Mouse (Mus musculus) embryo, embryonic 9.5 days (tissue): ENCODE results near the gene Birc2.
"Not testable (repeated sequence)": the region's sequence is repeated elsewhere in the genome, so short reads cannot be mapped to it uniquely, and the experiment has no call there.

Experiments
- DNase-seq: peaks from one replicate; pipeline ENCODE4 v3.0.0-alpha.2; 2017; ENCODE audit errors: extremely low spot score

Birc2 gene

DNA sequence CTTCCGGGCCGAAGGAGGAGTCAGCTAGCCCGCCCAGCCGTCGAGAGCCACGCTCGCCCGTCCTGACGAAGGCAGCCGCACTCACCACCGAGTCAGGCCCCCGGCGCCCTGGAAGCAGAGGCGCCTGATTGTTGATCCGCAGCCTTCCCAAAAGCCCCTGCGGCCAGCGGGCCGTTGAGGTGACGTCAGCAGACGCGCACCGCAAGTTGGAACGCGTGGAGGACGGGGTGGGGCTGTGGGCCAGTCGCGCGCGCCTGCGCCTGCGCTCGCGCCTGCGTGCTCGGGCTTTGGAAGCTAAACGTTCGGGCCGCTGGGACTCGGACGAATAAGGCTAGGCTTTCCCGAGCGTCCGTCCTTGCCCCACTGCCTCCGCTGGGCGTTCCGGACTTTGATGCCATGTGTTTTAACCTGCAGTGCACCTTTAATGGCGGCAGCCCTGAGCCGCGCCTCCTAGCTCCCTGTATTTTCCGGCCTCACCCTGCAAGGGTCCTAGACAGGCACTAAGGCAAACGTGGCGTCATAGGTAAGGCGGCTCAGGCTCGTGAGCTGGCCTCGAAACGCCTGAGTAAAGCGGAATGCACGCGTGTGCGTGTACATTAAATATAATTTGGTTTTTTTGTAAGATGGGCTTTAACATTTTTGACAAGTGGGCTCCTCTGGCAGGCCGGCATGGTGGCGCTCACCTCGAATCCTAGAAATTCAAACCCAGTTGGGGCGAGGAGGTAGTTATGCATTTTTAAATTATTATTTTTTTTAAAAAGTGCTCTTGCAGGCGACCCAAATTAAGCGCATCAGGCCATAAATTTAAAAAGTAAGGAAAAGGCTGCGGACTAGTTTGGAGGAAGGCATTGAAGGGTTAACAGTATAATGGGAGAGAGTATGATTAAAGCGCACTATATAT, at the start of gene Birc2:
Gene Birc2 (minus strand): TSS at position 160 of the 901 bp plus-strand sequence.
- DNase-seq = peak; percentile 96

DNA sequence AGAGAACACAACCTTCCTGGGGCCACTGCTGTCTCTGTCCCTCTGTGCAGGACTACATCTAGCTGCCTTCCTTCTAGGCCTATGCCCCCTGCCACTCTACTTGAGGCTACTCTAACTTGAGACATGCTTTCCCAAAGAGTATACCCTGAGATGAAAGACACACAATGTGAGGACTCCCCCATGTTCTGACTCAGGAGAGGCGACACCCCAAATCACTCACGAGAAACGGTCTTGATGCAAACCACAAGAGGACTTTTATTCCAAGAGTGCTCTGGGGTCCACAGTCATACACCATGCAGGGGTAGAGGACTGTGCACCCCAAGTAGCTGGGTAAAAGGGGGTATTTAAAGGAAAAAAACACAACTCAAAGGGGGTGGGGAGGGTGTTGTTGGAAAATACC, 47.5 kb upstream of the Birc2 start:
- no peak for DNase-seq

DNA sequence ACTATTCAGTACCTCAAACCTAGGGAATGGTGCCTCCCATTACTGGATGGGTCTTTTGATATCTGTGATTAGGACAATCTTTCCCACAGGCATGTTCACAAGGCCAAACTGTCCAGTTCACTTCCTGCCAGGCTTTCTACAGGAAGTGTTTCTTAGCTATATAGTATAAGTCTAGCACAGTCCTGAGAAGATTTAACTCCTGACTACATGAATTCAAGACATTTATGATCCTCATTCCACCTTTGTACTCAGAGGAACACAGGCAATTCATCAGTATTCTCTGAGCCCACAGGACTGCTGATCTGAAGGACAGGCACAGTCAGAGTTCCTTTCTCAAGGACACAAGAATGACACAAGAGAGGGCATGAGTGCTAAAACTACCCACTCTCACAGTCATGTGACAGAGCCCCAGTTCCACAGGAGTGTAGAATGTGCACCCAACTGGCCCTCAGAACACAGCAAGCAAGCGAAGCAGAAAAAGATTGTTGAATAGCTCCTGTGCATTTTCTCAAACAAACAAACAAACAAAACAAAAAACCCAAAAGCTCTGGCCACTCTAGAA, 45.5 kb upstream of the Birc2 start:
- DNase-seq = no peak

DNA sequence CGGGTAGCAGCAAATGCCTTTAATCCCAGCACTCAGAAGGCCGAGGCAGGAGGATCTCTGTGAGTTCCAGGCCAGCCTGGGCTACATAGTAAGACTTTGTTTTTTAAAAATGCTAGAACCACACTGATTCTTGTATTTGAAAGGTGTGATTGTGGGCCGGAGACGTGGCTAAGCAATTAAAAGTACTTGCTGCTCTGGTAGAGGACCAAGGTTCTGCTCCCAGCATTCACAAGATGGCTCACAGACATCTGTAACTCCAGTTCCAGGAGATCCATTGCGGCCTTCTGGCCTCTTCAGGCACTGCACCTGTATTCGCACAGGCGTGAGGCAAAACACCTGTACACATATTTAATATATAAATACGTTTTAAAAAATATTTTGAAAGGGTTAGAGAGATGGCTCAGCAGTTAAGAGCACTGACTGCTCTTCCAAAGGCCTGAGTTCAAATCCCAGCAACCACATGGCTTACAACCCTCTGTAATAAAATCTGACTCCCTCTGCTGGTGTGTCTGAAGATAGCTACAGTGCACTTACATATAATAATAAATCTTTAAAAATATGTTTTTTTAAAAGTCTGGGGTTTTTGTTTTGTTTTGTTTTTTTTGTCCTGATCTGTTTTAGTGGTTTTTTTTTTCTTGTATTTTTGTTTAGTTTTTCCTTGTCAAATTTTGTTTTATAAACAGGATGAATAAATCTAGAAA, 36.8 kb upstream of the Birc2 start:
- DNase-seq = no peak

DNA sequence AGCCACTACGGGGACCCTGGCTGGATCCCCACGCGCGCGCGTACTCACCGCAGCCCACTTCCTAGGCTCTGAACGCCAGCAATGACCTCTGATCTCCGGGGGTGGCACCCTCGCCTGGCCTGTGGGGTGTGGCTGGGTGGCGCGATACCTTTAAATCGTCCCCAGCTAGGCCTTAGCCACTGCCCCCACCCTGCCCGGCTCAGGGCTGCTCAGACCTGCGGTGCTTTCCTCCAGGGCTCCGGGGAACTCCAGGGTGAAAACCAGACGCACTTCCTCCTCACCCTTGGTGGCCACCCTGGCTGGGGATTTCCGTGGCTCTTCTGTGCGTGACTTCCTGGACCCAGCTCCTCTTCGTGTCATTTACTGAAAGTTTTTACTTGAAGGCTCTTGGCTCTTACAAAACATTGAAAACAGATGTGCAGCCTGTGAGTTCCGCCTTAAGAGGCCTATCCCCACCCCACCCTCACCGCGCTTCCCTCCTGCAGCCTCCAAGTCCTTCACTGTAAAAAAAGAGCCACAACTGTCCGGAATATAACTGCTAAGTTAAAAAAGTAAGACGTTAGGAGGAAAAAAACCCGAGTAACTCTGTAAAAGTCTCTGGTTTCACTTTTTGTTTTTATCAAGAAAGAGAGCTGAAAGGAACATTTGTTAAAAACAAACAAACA, 36.0 kb upstream of the Birc2 start, which contains the start of gene Birc3:
Gene Birc3 (minus strand): TSS at position 412 of the 665 bp plus-strand sequence.
- DNase-seq = peak; percentile 72

DNA sequence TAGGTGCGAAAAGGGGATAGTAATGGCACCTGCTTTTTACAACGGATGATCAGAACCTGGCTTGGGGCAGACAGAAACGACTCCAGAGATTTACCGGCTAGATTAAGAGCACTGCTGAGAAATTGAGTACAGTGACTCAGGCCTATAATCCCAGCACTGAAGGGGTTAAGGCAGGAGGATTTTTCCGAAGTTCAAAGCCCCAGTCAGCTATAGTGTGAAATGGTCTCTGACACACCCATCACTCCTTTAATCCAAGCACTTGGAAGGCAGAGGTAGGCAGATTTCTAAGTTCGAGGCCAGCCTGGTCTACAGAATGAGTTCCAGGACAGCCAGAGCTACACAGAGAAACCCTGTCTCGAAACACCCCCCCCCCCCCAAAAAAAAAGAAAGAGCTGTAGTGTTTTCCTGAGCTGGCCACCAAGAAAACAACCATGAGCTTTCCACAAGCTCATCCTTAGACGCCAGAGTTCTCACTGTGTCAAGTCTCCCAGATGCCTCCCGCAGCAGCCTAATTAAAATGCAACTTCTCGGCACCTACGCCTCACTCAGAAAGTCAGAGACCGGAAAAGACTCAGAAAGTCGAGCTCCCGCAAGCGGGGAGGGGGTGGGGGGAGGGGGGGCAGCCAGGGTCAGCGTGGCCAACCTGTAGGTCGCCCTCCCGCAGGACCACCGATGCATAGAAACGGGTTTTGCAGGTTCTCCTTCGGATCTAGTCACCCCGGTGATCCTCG, 35.3 kb upstream of the Birc2 start:
- DNase-seq = no peak

DNA sequence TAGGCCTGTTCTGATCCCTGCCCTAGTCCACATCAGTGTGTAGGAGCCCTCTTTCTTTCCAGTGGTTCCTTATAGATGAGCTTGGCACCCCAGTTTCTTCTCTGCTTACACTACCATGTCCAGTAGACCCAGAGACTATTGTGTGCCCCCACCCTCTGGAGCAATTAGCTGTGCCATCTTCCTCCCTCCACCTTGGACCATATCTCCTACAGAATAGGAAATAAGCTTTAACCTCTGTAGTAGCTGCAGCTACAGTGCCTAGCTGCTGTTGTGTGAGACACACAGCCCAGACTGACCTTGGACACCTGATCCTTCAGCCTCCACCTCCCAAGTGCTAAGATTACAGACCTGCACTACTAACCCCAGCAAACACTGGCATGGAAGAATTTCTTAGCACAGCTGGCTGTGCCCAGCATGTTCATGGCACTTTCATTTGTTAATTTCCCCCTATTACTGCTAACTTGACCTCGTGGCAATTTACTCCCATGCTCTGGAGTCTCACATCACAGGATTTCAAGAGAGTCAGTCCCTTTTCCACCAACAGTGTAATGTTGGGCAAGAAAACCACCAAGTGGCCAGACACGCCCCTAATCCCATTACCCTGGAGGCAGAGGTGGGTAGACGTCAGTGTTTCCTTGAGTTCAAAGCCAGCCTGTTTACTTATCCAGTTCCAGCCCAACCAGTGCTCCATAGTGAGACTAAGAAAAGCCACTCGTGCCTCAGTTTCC, 34.6 kb upstream of the Birc2 start:
- DNase-seq = peak; percentile 9

DNA sequence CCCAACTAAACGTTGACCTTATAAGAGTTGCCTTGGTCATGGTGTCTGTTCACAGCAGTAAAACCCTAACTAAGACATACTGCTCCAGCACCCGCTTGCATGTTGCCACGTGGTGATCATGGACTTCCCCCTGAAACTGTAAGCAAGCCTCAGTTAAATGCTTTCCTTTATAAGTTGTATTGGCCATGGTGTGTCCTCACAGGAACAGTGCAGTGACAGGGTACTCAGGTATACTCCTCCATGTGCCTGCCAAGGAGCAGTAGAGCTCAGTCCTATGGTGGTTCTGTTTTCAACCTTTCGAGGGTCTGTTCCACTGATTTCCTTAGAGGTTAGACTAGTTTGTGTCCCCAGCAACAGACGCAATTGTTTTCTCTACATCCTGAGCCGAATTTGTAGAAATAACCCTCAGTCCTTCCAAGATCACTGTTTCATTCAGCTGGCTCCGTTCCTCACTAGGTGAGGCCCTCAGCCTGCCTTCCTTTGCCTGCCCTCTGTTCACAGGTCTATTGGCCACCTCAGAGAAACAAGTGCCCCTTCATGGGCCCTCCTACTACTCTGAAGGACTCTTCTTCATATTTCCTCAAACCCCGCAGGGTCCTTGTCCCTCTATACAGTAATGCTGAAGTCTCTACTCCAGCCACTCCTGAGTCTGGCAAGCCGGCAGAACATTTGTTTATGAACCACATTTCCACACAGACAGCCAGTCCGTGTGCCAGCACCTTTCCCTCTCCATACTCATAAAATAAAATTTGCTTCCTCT, 33.9 kb upstream of the Birc2 start:
- DNase-seq = no peak

DNA sequence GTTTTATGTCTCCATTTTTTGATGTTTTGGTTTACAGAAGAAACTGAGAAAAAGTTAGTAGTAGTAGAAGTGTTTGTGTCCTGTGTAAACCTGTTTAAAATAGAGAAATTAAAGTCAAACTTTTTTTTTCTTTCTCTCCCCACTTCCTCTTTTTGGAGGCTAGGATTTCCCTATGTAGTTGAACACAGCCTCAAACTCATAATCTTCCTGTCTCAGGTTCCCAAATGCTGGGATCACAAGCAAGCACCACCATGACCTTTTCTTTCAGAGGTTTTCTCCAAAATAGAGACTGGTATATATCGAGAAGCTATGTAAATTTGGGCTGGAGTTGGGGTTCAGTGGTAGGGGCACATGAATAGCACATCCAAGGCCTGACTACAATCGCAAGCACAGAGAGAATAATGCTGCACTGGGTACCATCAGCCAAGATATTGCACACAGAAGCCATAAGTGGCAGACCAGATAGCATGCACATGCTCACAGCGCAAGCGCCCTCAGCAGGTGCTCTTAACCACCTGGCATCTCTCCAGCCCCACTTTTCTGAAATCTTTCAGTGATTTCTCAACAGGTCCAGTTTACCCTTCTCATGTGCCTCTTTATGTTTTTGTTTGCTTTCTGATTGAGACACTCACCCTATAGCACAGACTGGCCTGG, 32.1 kb upstream of the Birc2 start:
- no peak for DNase-seq

DNA sequence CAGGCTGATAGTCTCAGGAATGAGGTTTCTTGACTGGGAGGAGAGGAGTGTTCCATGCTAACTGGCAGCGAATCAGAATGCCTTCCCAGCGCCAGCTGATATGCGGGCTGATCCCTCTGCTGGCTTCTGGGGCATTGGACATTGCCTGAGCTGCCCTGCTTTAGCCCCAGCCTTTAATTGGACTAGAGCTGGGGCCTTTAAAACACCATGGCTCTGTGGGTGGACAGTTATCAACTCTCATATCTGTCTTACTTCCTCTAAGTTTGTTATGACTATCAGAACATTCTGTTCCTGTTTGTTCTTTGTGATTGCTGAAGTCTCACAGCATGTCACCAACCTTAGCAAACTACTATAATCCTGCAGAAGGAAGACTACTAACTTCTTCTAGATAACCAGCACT, 31.1 kb upstream of the Birc2 start:
- DNase-seq = no peak

DNA sequence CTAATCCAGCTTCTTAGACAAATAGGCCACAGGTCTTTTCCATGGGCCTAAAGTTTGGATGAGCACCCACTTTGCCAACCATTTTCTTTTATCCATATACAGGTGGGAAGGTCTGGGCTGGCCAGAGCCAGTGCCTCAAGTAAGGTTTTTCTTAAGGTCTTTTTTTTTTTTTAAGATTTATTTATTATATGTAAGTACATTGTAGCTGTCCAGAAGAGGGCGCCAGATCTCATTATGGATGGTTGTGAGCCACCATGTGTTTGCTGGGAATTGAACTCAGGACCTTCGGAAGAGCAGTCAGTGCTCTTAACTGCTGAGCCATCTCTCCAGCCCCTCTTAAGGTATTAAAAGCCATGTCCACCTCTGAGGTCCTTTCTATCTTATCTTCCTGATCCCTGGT, 30.1 kb upstream of the Birc2 start:
- not testable (repeated sequence) for DNase-seq

DNA sequence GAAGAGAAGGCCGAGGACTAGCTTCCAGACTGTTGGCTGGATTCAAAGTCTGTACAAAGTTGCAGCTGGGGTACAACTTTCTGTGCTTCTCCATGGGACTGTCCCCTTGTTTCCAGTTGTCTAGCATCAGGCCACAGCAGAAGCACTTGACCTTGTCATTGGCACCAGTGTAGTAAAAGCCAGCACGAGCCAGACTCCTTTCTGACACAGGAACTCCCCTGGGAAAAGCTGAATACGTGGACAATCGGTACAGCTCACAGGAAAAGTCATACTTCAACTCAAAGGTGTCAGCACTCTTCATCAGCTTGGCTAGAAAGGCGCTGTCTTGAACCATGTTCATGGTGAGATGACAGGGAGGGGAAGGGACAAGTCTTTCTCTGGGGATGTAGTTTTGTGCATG, 24.1 kb upstream of the Birc2 start:
- DNase-seq = no peak

DNA sequence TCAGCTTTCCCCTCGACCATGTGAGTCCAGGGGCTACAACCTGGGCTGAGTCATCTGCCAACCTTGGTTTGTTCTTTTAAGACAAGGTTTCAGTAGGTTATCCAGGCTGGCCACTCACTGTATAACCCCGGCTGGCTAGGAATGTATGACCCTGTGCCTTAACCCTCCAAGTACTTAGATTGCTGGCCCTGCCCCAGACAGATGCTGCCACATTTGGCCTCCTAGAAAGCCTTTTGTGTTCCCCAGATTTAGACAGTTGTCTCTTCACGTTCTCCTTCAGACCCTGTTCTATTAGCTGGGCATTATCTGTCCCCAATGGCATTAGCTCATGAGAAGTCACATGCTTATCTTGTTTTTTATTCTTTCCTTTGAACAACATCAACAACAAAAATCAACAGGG, 19.0 kb upstream of the Birc2 start:
- no peak for DNase-seq

DNA sequence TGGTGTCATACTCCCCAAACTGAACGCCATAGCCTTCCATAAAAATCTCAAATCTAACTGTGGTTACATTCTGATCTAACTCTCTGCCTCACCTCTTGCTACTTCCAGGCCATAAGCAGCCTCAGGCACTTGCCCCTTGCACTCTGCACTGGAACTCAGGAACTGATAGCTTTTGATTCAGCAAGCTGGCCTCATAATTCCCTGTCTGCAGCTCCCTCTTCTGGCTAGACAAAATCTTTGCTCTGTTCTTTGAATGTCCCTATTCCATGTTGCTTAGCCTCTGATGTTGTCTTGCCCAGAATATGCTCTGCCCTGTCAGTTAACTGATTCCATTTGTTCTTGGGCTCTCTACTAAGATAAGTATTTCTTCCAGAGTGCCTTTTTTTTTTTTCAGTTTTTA, 18.5 kb upstream of the Birc2 start:
- peak; percentile 45 for DNase-seq

DNA sequence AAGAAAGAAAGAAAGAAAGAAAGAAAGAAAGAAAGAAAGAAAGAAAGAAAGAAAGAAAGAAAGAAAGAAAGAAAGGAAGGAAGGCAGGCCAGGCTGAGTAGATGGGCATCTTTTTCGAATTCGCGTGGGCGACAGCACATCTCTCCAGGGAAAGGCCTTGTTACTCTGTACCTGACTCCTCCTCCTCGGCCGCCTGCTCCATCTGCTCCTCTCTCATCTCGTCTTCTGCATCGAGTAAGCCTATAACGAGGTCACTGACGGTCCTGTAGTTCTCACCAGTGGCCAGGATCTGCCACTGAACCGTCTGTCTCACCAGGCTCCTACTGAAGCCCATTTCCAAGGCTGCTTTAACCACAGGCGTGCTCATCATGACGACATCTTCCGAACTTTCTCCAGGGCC, 17.3 kb upstream of the Birc2 start:
- DNase-seq = not testable (repeated sequence)

DNA sequence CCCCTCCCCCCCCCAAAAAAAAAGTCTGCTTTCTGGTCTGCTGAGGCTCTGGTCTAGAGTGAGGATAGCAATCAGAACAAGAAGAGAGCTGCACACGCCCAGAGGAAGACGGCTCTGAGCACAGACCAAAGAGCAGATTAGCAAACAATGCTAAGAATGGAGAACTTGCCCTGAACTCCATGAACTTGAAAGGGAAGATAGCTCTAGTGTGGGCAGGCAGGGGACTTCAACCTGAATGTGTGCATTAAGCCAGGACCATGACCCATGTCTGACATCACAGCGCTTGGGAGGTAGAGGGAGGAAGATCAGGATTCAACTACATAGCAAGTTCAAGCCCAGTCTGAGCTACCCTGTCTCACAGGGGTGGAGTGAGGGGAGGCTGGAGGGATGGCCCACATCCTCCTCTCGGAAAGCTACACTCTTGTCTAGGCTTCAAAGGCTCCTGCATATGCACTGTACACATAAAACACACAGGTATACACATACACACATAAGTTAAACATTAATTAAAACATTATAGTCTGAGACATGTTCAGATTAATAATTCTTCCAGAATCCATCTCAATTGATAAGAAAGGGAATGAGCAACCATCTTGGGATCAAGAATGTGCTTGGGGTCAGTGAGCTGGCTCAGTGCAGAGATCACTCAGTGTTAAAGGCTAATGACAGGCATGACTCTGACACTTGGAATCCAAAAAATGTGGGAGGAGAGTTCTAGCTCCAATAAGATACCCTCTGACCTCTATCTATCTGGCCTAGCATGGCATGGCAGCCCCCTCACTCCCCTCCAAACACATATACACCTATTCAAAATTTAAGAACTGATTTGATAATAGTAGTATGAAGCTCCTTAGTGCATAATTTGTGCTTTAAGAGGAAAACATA, 15.7 kb upstream of the Birc2 start:
- no peak for DNase-seq

DNA sequence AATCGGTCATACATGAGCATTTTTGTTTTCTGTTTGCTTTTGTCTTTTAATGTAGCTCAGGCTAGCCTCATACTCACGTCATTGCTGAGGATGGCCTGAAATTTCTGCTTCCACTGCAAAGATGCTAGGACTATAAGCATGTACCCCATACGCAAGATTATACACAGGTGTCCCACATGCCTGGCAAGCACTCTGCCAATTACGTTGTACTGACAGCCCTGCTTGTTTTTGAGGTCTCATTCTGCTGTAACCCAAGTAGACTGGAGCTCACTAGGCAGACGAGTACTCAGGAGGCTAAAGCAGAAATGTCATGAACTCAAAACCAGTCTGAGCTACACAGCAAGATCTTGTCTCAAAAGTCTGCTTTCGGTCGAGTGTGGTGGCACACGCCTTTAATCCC, 15.0 kb upstream of the Birc2 start:
- no peak for DNase-seq

DNA sequence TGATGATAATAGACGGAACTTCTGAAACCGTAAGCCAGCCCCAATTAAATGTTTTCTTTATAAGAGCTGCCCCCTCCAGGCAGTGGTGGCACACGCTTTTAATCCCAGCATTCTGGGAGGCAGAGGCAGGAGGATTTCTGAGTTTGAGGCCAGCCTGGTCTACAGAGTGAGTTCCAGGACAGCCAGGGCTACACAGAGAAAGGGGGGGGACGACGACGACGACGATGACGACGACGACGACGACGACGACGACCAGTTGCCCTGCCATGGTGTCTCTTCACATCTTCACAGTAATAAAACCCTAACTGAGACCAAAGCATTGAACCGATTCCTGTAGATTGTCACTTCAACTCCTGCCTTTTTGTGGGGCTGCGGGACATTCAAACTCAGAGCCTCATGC, 11.3 kb upstream of the Birc2 start:
- DNase-seq = no peak
